Mouse (Mus musculus) brain, embryonic 14.5 days (tissue): Measurements from ENCODE around the gene Gm44503.

Experiments
- CTCF ChIP-seq: fragments of 200-500 bp; IDR thresholded peaks from 2 replicates; pipeline ENCODE4 v1.5.1; 2012; ENCODE audit warnings: inconsistent platforms, mild to moderate bottlenecking, moderate library complexity, borderline replicate concordance; ENCODE audit not compliant: insufficient read depth, insufficient read length; ENCODE audit errors: extremely low read depth
- POLR2A ChIP-seq: fragments of 200-500 bp; IDR thresholded peaks from 2 replicates; pipeline ENCODE4 v1.6.1; 2012; ENCODE audit warnings: mild to moderate bottlenecking, inconsistent platforms, borderline replicate concordance; ENCODE audit not compliant: poor library complexity, insufficient read depth, insufficient read length, severe bottlenecking; ENCODE audit errors: extremely low read depth

- TF ChIP-seq CTCF (no peak), POLR2A (no peak)
These were observed 11.6 kb upstream of the Gm44503 start for GRCm38 (mm10) chr9:72947010-72947409.
